In the genomic region with DNA sequence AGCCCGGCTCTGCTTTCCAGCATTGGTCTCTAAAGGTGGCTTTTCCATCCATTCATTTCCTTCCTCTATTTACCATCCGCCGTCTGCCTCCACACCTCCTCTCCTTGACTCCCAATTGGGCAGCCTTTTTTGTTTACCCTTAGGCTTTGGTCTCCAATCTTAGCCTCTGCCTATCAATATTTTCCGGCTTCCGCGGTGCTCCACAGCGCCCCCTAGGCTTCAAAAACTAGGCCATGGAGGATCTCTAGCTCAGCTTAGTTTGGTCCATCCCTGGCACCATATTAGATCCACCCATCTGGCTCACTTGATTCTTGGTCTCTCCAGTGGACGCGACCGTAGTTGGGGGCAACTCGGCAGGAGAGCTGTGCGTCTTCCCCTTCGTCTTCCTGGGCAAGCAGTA, we compare ENCODE assay signal across 10 mouse cellular contexts. TPM values are rescaled to one million over a fixed set of nuclear protein-coding genes. Genes with fewer than 3 reads are reported as not detected.
DNase-seq lines count a peak whose midpoint lies in the region; ATAC-seq and TF ChIP-seq lines count a peak whose summit lies in the region.
"Had no signal": no experiment of that assay in that cellular context is flagged by ENCODE, and none has a peak within 500 bp of the region (broad histone marks: within the 10 kb centered on the region; RNA-seq: fewer than 3 reads in every experiment).

No protein-coding gene starts in this region.

- no peak for ATAC-seq in stomach, postnatal 0 days (ENCODE audit: low FRiP score, low TSS enrichment)
- ATAC-seq: forebrain, embryonic 13.5 days; midbrain, embryonic 15.5 days had no signal

- no peak overlapping the region for H3K27ac ChIP-seq in testis, adult 2 months (ENCODE audit: control insufficient read depth, insufficient read depth, low read depth, low read length)
- H3K27ac ChIP-seq in stomach, postnatal 0 days (replicated peaks): no peak overlapping the region
- H3K27ac ChIP-seq: forebrain, embryonic 13.5 days; midbrain, embryonic 15.5 days had no signal

- DNase-seq in adrenal gland, postnatal 36 days: peak; percentile 39 to 43
- no peak for DNase-seq in adrenal gland, adult 18-20 months (ENCODE audit: low spot score in 2 of 2)
- DNase-seq in kidney, adult 18-20 months: peak; percentile 11
- DNase-seq in kidney, adult 11 months: no peak
- no peak for DNase-seq in testis, postnatal 10 days (ENCODE audit: low spot score)
- no peak for DNase-seq in stomach, postnatal 0 days (ENCODE audit: low spot score)
- DNase-seq in layer of hippocampus, adult 9-10 months (ENCODE audit: low spot score): no peak

- WGBS in stomach, postnatal 0 days: 20% methylated on average over 13 of the region's 13 CpGs

- no peak overlapping the region for H3K9ac ChIP-seq in stomach, postnatal 0 days (ENCODE audit: low read length)
- H3K9ac ChIP-seq: forebrain, embryonic 13.5 days; midbrain, embryonic 15.5 days had no signal

- H3K4me1 ChIP-seq in testis, adult 2 months (ENCODE audit: control insufficient read depth, insufficient read depth, low read length): peaks cover 23% of the 10 kb centered on the region
- H3K4me1 ChIP-seq in stomach, postnatal 0 days (replicated peaks; ENCODE audit: control insufficient read depth, insufficient read depth): no peaks in the 10 kb centered on the region; the same call in 1 of the 2 replicates

- TF ChIP-seq EP300 in stomach, postnatal 0 days (optimal IDR thresholded peaks at IDR 0.05): no peak

- no peak overlapping the region for H3K4me2 ChIP-seq in stomach, postnatal 0 days (replicated peaks; ENCODE audit: low read depth)
- H3K4me2 ChIP-seq: forebrain, embryonic 13.5 days; midbrain, embryonic 15.5 days had no signal

- H3K9me3 ChIP-seq in stomach, postnatal 0 days (ENCODE audit: control insufficient read depth, low read length): no peaks in the 10 kb centered on the region
- H3K9me3 ChIP-seq: forebrain, embryonic 13.5 days; midbrain, embryonic 15.5 days had no signal

- no peaks in the 10 kb centered on the region for H3K36me3 ChIP-seq in testis, adult 2 months (ENCODE audit: control insufficient read depth, insufficient read depth, low read length)
- no peaks in the 10 kb centered on the region for H3K36me3 ChIP-seq in stomach, postnatal 0 days (ENCODE audit: control insufficient read depth, insufficient read depth, low read length)
- H3K36me3 ChIP-seq: midbrain, embryonic 15.5 days had no signal

- peak overlapping the region; percentile 26; the same call in 1 of the 2 replicates for H3K4me3 ChIP-seq in testis, adult 2 months (ENCODE audit: control insufficient read depth, low read depth, low read length)
- no peak overlapping the region for H3K4me3 ChIP-seq in stomach, postnatal 0 days (ENCODE audit: low read depth, low read length)
- H3K4me3 ChIP-seq: forebrain, embryonic 13.5 days; midbrain, embryonic 15.5 days had no signal

- peak; percentile 62 for TF ChIP-seq CTCF in testis, adult 2 months (IDR thresholded peaks at IDR 0.05; ENCODE audit: control insufficient read depth, insufficient read depth, insufficient replicate concordance, low read depth, low read length)
- TF ChIP-seq CTCF in stomach, postnatal 0 days (IDR thresholded peaks at IDR 0.05; ENCODE audit: low read depth): peak; percentile 61

- H3K27me3 ChIP-seq in testis, adult 2 months (ENCODE audit: control insufficient read depth, insufficient read depth, low read length): no peaks in the 10 kb centered on the region
- peaks cover 17% of the 10 kb centered on the region; the same call in 1 of the 2 replicates for H3K27me3 ChIP-seq in stomach, postnatal 0 days (ENCODE audit: control insufficient read depth, insufficient read depth, low read length)

- TF ChIP-seq POLR2A in testis, adult 2 months (IDR thresholded peaks at IDR 0.05; ENCODE audit: control insufficient read depth, low read depth, low read length): no peak

RNA-seq across cellular contexts. Expression of a gene that starts 9.9 kb away (rescaled TPM):
- under 1 TPM; 0.56 to 0.60 TPM for total RNA-seq in adrenal gland, postnatal 36 days (2021)
- 1 to 10 TPM in 1 of 2 experiments, under 1 TPM in 1; 0.89 to 2.7 TPM for total RNA-seq in adrenal gland, adult 18-20 months (2021)
- 0.37 and 0.61 TPM in 2 replicates for polyA plus RNA-seq in testis, adult 2 months (2012; rRNA removed)
- 0.87 and 1.1 TPM in 2 replicates for polyA plus RNA-seq in stomach, postnatal 0 days (2015; fragmentation: Nextera tagmentation; extraction: Ambion mirVana)

RNA-seq across cellular contexts. Expression of a gene that starts 10.1 kb away (rescaled TPM):
- 1 to 10 TPM; 4.3 to 7.9 TPM for total RNA-seq in adrenal gland, postnatal 36 days (2021)
- 1 to 10 TPM; 5.2 to 9.0 TPM for total RNA-seq in adrenal gland, adult 18-20 months (2021)
- 15.9 and 16.6 TPM in 2 replicates for polyA plus RNA-seq in testis, adult 2 months (2012; rRNA removed)
- polyA plus RNA-seq in stomach, postnatal 0 days (2015; fragmentation: Nextera tagmentation; extraction: Ambion mirVana): 0.12 and 0.21 TPM in 2 replicates

RNA-seq across cellular contexts. Expression of a gene that starts 38.9 kb away (rescaled TPM):
- 10 to 100 TPM; 14.8 to 18.3 TPM for total RNA-seq in adrenal gland, postnatal 36 days (2021)
- total RNA-seq in adrenal gland, adult 18-20 months (2021): 10 to 100 TPM; 20.9 to 22.4 TPM
- 9.8 and 10.6 TPM in 2 replicates for polyA plus RNA-seq in testis, adult 2 months (2012; rRNA removed)
- 3.7 and 4.3 TPM in 2 replicates for polyA plus RNA-seq in stomach, postnatal 0 days (2015; fragmentation: Nextera tagmentation; extraction: Ambion mirVana)

Comparison
In these comparisons a context has a peak if more than half of its experiments do, and no peak if none do; other contexts are left out.
1. DNase-seq: peak in adrenal gland, postnatal 36 days (2 of 2) and kidney, adult 18-20 months (single experiment); none in adrenal gland, adult 18-20 months (0 of 2), kidney, adult 11 months (single experiment), testis, postnatal 10 days (single experiment), stomach, postnatal 0 days (single experiment) and layer of hippocampus, adult 9-10 months (single experiment).